Mouse (Mus musculus) stomach, embryonic 14.5 days (tissue): ENCODE data around the gene Myo16. TPM values are rescaled to one million over a fixed set of nuclear protein-coding genes. Genes with fewer than 3 reads are reported as not detected.

Experiments
- ATAC-seq: fragments of 200-750 bp; cut with Nextera tagmentation; 2 replicates; pipeline ENCODE4 v1.8.0; 2017; ENCODE audit warnings: low read depth, moderate TSS enrichment; ENCODE audit not compliant: insufficient number of reproducible peaks, insufficient read depth, low FRiP score
- H3K27ac ChIP-seq: fragments of 300-500 bp; sonication (generic); 2 replicates; pipeline ENCODE4 v1.5.1; 2014; ENCODE audit warnings: mild to moderate bottlenecking, low read length, moderate library complexity, mixed read lengths
- H3K27me3 ChIP-seq: fragments of 300-500 bp; sonication (generic); 2 replicates; pipeline ENCODE4 v1.6.1; 2014; ENCODE audit warnings: low read length, control low read depth, mixed read lengths; ENCODE audit not compliant: control insufficient read depth, insufficient read depth
- H3K36me3 ChIP-seq: fragments of 300-500 bp; sonication (generic); 2 replicates; pipeline ENCODE4 v1.6.1; 2014; ENCODE audit warnings: mild to moderate bottlenecking, control low read depth, low read length, moderate library complexity, mixed read lengths; ENCODE audit not compliant: control insufficient read depth, insufficient read depth
- H3K4me1 ChIP-seq: fragments of 300-500 bp; sonication (generic); 2 replicates; pipeline ENCODE4 v1.6.1; 2014; ENCODE audit warnings: low read length, control low read depth, mixed read lengths; ENCODE audit not compliant: control insufficient read depth, insufficient read depth
- H3K4me2 ChIP-seq: fragments of 300-500 bp; sonication (generic); replicated peaks from 2 replicates; pipeline ENCODE4 v1.6.1; 2014; ENCODE audit warnings: low read depth, low read length, control low read depth
- H3K4me3 ChIP-seq: fragments of 300-500 bp; sonication (generic); 2 replicates; pipeline ENCODE4 v1.5.1; 2014; ENCODE audit warnings: low read depth, low read length, control low read depth
- H3K9ac ChIP-seq: fragments of 300-500 bp; sonication (generic); replicated peaks from 2 replicates; pipeline ENCODE4 v1.6.1; 2014; ENCODE audit warnings: low read depth, mild to moderate bottlenecking, control low read depth, low read length, moderate library complexity, mixed read lengths
- H3K9me3 ChIP-seq: fragments of 300-500 bp; sonication (generic); 2 replicates; pipeline ENCODE4 v1.6.1; 2016; ENCODE audit warnings: low read depth, low read length, control low read depth; ENCODE audit not compliant: control insufficient read depth
- WGBS: fragments of 180-500 bp; shearing (Covaris S2); extraction: QIAGEN DNeasy Blood & Tissue Kit; methylation state at CpG from one replicate; pipeline ENCODE4 v1.1.7; 2014; 5-methylcytosine and 5-hydroxymethylcytosine counted together
- polyA plus RNA-seq: library from polyadenylated mRNA; unstranded; fragments of >200 nt; fragmentation: Nextera tagmentation; extraction: Ambion mirVana; gene quantifications from 2 replicates; pipeline ENCODE4 v1.2.1, GENCODE M21; 2014

The Myo16 gene
- polyA plus RNA-seq, 1 experiment from 2014 or later, result 6.4 TPM

- Histone ChIP-seq H3K4me3 (no peak overlapping the region), H3K9ac (no peak overlapping the region), H3K36me3 (no peaks in the 10 kb centered on the region), H3K27me3 (no peaks in the 10 kb centered on the region), H3K4me2 (no peak overlapping the region), H3K9me3 (no peaks in the 10 kb centered on the region), H3K27ac (peak overlapping the region; percentile 52), H3K4me1 (no peaks in the 10 kb centered on the region)
- ATAC-seq, result no peak
- 54% methylated on average over 9 of the region's 9 CpGs for WGBS
Measured at GRCm38 (mm10) chr8:10173033-10173747, 19.5 kb downstream of the Myo16 start.

DNA sequence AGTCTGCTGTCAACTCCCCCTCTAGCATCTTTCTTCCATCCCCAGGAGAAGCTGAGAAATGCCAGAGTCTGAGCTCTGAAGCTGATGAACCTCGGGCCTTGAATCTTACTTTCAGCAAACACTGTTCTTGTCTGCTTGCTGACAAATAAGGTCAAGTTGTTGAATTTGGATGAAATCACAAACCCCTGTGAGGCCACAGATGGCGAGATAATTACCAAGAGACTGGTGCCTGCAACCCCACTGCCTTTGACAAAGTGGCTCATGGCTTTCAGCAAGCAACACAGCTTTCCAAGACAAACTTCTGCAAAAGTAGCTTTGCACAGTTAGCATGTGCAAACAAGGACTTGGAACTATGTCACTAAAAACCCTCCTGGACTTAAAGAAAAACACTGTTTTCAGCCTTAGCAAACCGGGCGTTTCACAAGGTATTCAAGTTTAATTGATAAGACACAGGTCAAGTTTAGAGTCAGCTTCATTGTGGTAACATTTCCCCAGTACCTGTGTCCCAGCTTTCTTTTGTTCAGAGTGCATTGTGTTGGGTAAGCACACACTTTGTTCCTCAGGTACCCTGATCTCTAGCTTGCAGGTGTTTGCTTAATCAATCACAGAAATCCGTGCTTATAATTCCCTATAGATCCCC is 20.6 kb downstream of the Myo16 start:
- Histone ChIP-seq H3K4me2 (no peak overlapping the region), H3K4me3 (no peak overlapping the region), H3K9me3 (no peaks in the 10 kb centered on the region), H3K27ac (peak overlapping the region; percentile 59; the same call in 1 of the 2 replicates), H3K36me3 (no peaks in the 10 kb centered on the region), H3K4me1 (no peaks in the 10 kb centered on the region), H3K27me3 (no peaks in the 10 kb centered on the region), H3K9ac (no peak overlapping the region)
- WGBS, result 43% methylated on average over 5 of the region's 5 CpGs
- peak; percentile 82 for ATAC-seq

DNA sequence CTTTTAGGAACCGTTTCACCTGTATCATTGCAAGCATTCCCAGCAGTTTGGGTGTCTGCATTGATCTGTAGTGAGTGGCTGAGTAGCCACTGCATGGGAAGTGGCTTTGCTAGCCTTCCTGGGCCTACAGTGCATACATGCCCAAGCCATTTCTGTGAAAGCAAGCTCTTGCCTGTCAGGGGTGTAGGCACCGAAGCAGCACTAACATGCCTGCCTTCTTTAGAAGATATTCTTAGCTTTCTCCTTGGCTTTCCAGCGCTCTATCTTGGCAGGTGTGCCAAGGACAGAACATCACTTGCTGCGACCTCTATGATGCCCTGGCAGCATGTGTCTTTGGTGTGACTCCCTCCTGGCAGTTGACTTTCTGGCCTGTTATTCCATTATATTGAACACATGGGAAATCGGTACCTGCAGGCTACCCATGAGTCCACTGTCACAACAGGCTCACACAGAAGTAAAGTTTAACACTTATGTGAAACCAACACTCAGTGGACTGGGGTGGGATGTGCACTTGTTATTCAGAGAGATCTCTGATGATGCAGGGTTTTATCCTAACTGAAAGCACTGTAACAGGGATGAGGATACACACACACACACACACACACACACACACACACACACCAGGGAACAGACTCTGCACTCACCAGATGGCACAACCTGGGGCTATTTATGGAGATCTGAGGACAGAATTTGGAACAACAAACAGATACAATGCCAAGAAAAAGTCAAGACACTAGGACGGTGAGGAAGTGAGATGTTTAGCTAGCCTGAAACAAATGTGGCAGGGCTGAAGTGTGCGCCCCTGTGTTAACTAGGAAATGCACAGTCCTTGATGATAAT is 21.4 kb downstream of the Myo16 start:
- H3K4me2 ChIP-seq, result no peak overlapping the region
- no peaks in the 10 kb centered on the region for H3K4me1 ChIP-seq
- peak overlapping the region; percentile 59; the same call in 1 of the 2 replicates for H3K27ac ChIP-seq
- ATAC-seq, result no peak; the same call in 1 of the 2 replicates
- no peaks in the 10 kb centered on the region for H3K9me3 ChIP-seq
- no peaks in the 10 kb centered on the region for H3K36me3 ChIP-seq
- no peak overlapping the region for H3K9ac ChIP-seq
- 72% methylated on average over 7 of the region's 7 CpGs for WGBS
- H3K4me3 ChIP-seq, result no peak overlapping the region
- H3K27me3 ChIP-seq, result no peaks in the 10 kb centered on the region

GRCm38 (mm10) chr8:10175976-10176375 is 22.3 kb downstream of the Myo16 start:
- no peak overlapping the region for H3K9ac ChIP-seq
- no peak overlapping the region; the same call in 1 of the 2 replicates for H3K27ac ChIP-seq
- no peak overlapping the region for H3K4me2 ChIP-seq
- no peaks in the 10 kb centered on the region for H3K4me1 ChIP-seq
- no peak overlapping the region for H3K4me3 ChIP-seq
- H3K27me3 ChIP-seq, result no peaks in the 10 kb centered on the region
- no peaks in the 10 kb centered on the region for H3K36me3 ChIP-seq
- ATAC-seq, result no peak
- no peaks in the 10 kb centered on the region for H3K9me3 ChIP-seq
- 69% methylated on average over 4 of the region's 4 CpGs for WGBS

DNA sequence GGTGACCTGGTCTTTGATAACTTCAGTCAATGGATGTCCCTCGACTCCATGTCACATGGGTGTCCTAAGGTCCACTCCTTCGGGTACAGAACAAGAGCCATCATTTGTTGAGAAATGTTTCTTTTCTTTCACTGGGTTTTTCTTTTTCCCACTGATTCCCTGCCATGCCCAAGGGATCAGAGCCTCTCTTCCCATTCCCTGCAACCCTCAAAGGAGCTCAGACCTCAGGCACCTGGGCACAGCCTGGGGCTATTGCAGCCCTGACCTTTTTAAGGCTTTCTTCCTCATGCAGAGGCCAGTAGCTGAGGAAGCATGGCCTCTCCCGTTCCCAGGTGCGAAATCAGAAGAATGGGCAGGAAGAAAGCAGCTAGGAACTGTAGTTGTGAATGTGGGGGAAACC is 23.4 kb downstream of the Myo16 start:
- Histone ChIP-seq H3K27ac (no peak overlapping the region), H3K4me2 (no peak overlapping the region), H3K9me3 (no peaks in the 10 kb centered on the region), H3K4me3 (no peak overlapping the region), H3K4me1 (no peaks in the 10 kb centered on the region), H3K9ac (no peak overlapping the region), H3K36me3 (no peaks in the 10 kb centered on the region), H3K27me3 (no peaks in the 10 kb centered on the region)
- WGBS, result 58% methylated on average over 4 of the region's 4 CpGs
- no peak for ATAC-seq

DNA sequence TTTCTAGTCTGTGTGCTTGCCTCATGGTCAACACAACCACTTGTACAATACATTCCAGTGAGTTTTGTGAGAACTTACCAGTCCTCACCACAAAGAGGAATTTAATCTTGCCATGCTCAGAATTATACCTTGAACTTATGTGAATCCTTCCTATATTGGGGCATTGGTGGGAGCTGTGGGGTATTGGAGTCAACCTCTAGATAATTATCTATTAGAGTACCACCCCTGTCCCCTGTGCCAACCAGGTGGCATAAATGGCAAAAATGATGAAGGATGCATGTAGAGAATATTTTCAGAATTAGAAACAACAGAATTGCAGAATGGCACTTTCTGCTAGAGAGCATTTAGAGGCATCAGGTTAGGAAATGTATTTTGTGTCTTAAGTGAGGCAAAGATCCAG is 25.3 kb downstream of the Myo16 start:
- Histone ChIP-seq H3K4me1 (no peaks in the 10 kb centered on the region), H3K4me3 (no peak overlapping the region), H3K4me2 (no peak overlapping the region), H3K9me3 (no peaks in the 10 kb centered on the region), H3K36me3 (no peaks in the 10 kb centered on the region), H3K9ac (no peak overlapping the region), H3K27me3 (no peaks in the 10 kb centered on the region), H3K27ac (no peak overlapping the region)
- ATAC-seq, result no peak

- Histone ChIP-seq H3K27ac (no peak overlapping the region), H3K4me3 (no peak overlapping the region), H3K27me3 (no peaks in the 10 kb centered on the region), H3K9ac (no peak overlapping the region), H3K9me3 (no peaks in the 10 kb centered on the region; the same call in 1 of the 2 replicates), H3K4me2 (no peak overlapping the region), H3K4me1 (no peaks in the 10 kb centered on the region), H3K36me3 (no peaks in the 10 kb centered on the region)
- WGBS, result 78% methylated on average over 6 of the region's 6 CpGs
- peak; percentile 14; the same call in 1 of the 2 replicates for ATAC-seq
Measured at GRCm38 (mm10) chr8:10190607-10191006, 36.9 kb downstream of the Myo16 start.

- H3K4me2 ChIP-seq, result no peak overlapping the region
- H3K4me1 ChIP-seq, result no peaks in the 10 kb centered on the region
- no peaks in the 10 kb centered on the region for H3K9me3 ChIP-seq
- H3K27ac ChIP-seq, result no peak overlapping the region
- H3K4me3 ChIP-seq, result no peak overlapping the region
- WGBS, result 69% methylated on average over 7 of the region's 7 CpGs
- no peak overlapping the region for H3K9ac ChIP-seq
- H3K36me3 ChIP-seq, result no peaks in the 10 kb centered on the region
- no peak for ATAC-seq
- H3K27me3 ChIP-seq, result no peaks in the 10 kb centered on the region
Measured at GRCm38 (mm10) chr8:10198164-10198563, 44.5 kb downstream of the Myo16 start.
